Mouse (Mus musculus): ENCODE results near the gene Snx27. TPM values are rescaled to one million over a fixed set of nuclear protein-coding genes. Genes with fewer than 3 reads are reported as not detected.

Snx27 gene
- polyA plus RNA-seq, 1 experiment from 2014 or later: 68.0 TPM

GRCm38 (mm10) chr3:94482764-94483385 lies 99.6 kb downstream of the Snx27 start:
- no peak for ATAC-seq (ENCODE audit: low FRiP score)
- Histone ChIP-seq H3K36me3 (replicated peaks; ENCODE audit: control insufficient read depth, insufficient read depth) (peaks cover 60% of the 10 kb centered on the region), H3K4me1 (replicated peaks; ENCODE audit: control insufficient read depth, insufficient read depth, low read length) (peaks cover 72% of the 10 kb centered on the region), H3K9me3 (ENCODE audit: control insufficient read depth, low read length) (no peaks in the 10 kb centered on the region), H3K4me2 (replicated peaks) (peak overlapping the region; percentile 50), H3K27me3 (ENCODE audit: control insufficient read depth, insufficient read depth, low read length) (no peaks in the 10 kb centered on the region), H3K9ac (peak overlapping the region; percentile 56; the same call in 1 of the 2 replicates), H3K27ac (peak overlapping the region; percentile 90), H3K4me3 (replicated peaks; ENCODE audit: low read length) (no peak overlapping the region)
- WGBS: 81% methylated on average over 17 of the region's 17 CpGs
- no peak for DNase-seq (ENCODE audit: low spot score)

GRCm38 (mm10) chr3:94481429-94481828 lies 101.1 kb downstream of the Snx27 start:
- 69% methylated on average over 4 of the region's 4 CpGs for WGBS
- DNase-seq (ENCODE audit: low spot score): no peak

GRCm38 (mm10) chr3:94480291-94480884 lies 102.1 kb downstream of the Snx27 start, which contains the start of gene Riiad1:
TSS of gene Riiad1 (minus strand) at chr3:94480341.
- DNase-seq (ENCODE audit: low spot score) (no peak), ATAC-seq (ENCODE audit: low FRiP score) (no peak)
- Histone ChIP-seq H3K4me3 (replicated peaks; ENCODE audit: low read length) (peak within 1 kb of the TSS; percentile 77), H3K27ac (peak within 1 kb of the TSS; percentile 95), H3K9me3 (ENCODE audit: control insufficient read depth, low read length) (no peaks in the 10 kb centered on the region), H3K4me2 (replicated peaks) (peak within 1 kb of the TSS; percentile 74), H3K4me1 (replicated peaks; ENCODE audit: control insufficient read depth, insufficient read depth, low read length) (peaks cover 71% of the 10 kb centered on the region), H3K36me3 (replicated peaks; ENCODE audit: control insufficient read depth, insufficient read depth) (peaks cover 35% of the 10 kb centered on the region), H3K27me3 (ENCODE audit: control insufficient read depth, insufficient read depth, low read length) (no peaks in the 10 kb centered on the region), H3K9ac (peak within 1 kb of the TSS; percentile 97)
- 10% methylated on average over 16 of the region's 16 CpGs for WGBS

More at GRCm38 (mm10) chr3:94481429-94481828, 101.1 kb downstream of the Snx27 start:
- Histone ChIP-seq H3K36me3 (replicated peaks; ENCODE audit: control insufficient read depth, insufficient read depth) (peaks cover 46% of the 10 kb centered on the region), H3K9ac (no peak overlapping the region), H3K27ac (no peak overlapping the region), H3K4me3 (replicated peaks; ENCODE audit: low read length) (no peak overlapping the region), H3K9me3 (ENCODE audit: control insufficient read depth, low read length) (no peaks in the 10 kb centered on the region), H3K27me3 (ENCODE audit: control insufficient read depth, insufficient read depth, low read length) (no peaks in the 10 kb centered on the region), H3K4me1 (replicated peaks; ENCODE audit: control insufficient read depth, insufficient read depth, low read length) (peaks cover 80% of the 10 kb centered on the region), H3K4me2 (replicated peaks) (peak overlapping the region; percentile 74; the same call in 1 of the 2 replicates)
- no peak for ATAC-seq (ENCODE audit: low FRiP score)

- Histone ChIP-seq H3K9ac (peak overlapping the region; percentile 97), H3K27me3 (ENCODE audit: control insufficient read depth, insufficient read depth, low read length) (no peaks in the 10 kb centered on the region), H3K4me2 (replicated peaks) (peak overlapping the region; percentile 74), H3K4me1 (replicated peaks; ENCODE audit: control insufficient read depth, insufficient read depth, low read length) (peaks cover 62% of the 10 kb centered on the region), H3K27ac (peak overlapping the region; percentile 95), H3K9me3 (ENCODE audit: control insufficient read depth, low read length) (no peaks in the 10 kb centered on the region), H3K36me3 (replicated peaks; ENCODE audit: control insufficient read depth, insufficient read depth) (peaks cover 27% of the 10 kb centered on the region), H3K4me3 (replicated peaks; ENCODE audit: low read length) (peak overlapping the region; percentile 77)
- ATAC-seq (ENCODE audit: low FRiP score): no peak
- DNase-seq (ENCODE audit: low spot score): peak; percentile 37
- 7% methylated on average over 11 of the region's 11 CpGs for WGBS
Measured at GRCm38 (mm10) chr3:94479564-94479963, 103.0 kb downstream of the Snx27 start.

GRCm38 (mm10) chr3:94478591-94479169 lies 103.8 kb downstream of the Snx27 start:
- WGBS: 2% methylated on average over 9 of the region's 9 CpGs
- ATAC-seq (ENCODE audit: low FRiP score): peak; percentile 12
- H3K4me3 ChIP-seq (replicated peaks; ENCODE audit: low read length): peak overlapping the region; percentile 77
- no peaks in the 10 kb centered on the region for H3K27me3 ChIP-seq (ENCODE audit: control insufficient read depth, insufficient read depth, low read length)
- peak overlapping the region; percentile 97 for H3K9ac ChIP-seq
- H3K4me1 ChIP-seq (replicated peaks; ENCODE audit: control insufficient read depth, insufficient read depth, low read length): peaks cover 54% of the 10 kb centered on the region
- H3K9me3 ChIP-seq (ENCODE audit: control insufficient read depth, low read length): no peaks in the 10 kb centered on the region
- DNase-seq (ENCODE audit: low spot score): no peak
- peak overlapping the region; percentile 95 for H3K27ac ChIP-seq
- peaks cover 24% of the 10 kb centered on the region for H3K36me3 ChIP-seq (replicated peaks; ENCODE audit: control insufficient read depth, insufficient read depth)
- peak overlapping the region; percentile 74 for H3K4me2 ChIP-seq (replicated peaks)

GRCm38 (mm10) chr3:94477981-94478422 lies 104.5 kb downstream of the Snx27 start, which contains the start of gene Celf3:
TSS of gene Celf3 (plus strand) at chr3:94478295.
- peaks cover 20% of the 10 kb centered on the region for H3K36me3 ChIP-seq (replicated peaks; ENCODE audit: control insufficient read depth, insufficient read depth)
- under 1% methylated on average over 14 of the region's 14 CpGs for WGBS
- H3K4me2 ChIP-seq (replicated peaks): peak within 1 kb of the TSS; percentile 74
- H3K27ac ChIP-seq: peak within 1 kb of the TSS; percentile 95
- peak; percentile 80 for DNase-seq (ENCODE audit: low spot score)
- H3K27me3 ChIP-seq (ENCODE audit: control insufficient read depth, insufficient read depth, low read length): no peaks in the 10 kb centered on the region
- no peaks in the 10 kb centered on the region for H3K9me3 ChIP-seq (ENCODE audit: control insufficient read depth, low read length)
- H3K9ac ChIP-seq: peak within 1 kb of the TSS; percentile 97
- peak within 1 kb of the TSS; percentile 77 for H3K4me3 ChIP-seq (replicated peaks; ENCODE audit: low read length)
- H3K4me1 ChIP-seq (replicated peaks; ENCODE audit: control insufficient read depth, insufficient read depth, low read length): peaks cover 48% of the 10 kb centered on the region
- peak; percentile 94 for ATAC-seq (ENCODE audit: low FRiP score)

GRCm38 (mm10) chr3:94477444-94477843 lies 105.1 kb downstream of the Snx27 start:
- WGBS: 22% methylated on average over 4 of the region's 4 CpGs
- H3K4me3 ChIP-seq (replicated peaks; ENCODE audit: low read length): peak overlapping the region; percentile 77
- peak overlapping the region; percentile 95 for H3K27ac ChIP-seq
- no peaks in the 10 kb centered on the region for H3K27me3 ChIP-seq (ENCODE audit: control insufficient read depth, insufficient read depth, low read length)
- DNase-seq (ENCODE audit: low spot score) (peak; percentile 31), ATAC-seq (ENCODE audit: low FRiP score) (peak; percentile 1)
- H3K4me2 ChIP-seq (replicated peaks): peak overlapping the region; percentile 74
- peak overlapping the region; percentile 97 for H3K9ac ChIP-seq
- H3K4me1 ChIP-seq (replicated peaks; ENCODE audit: control insufficient read depth, insufficient read depth, low read length): peaks cover 49% of the 10 kb centered on the region
- H3K9me3 ChIP-seq (ENCODE audit: control insufficient read depth, low read length): no peaks in the 10 kb centered on the region
- H3K36me3 ChIP-seq (replicated peaks; ENCODE audit: control insufficient read depth, insufficient read depth): peaks cover 18% of the 10 kb centered on the region

GRCm38 (mm10) chr3:94476301-94477035 lies 106.0 kb downstream of the Snx27 start:
- 61% methylated on average over 8 of the region's 8 CpGs for WGBS
- Histone ChIP-seq H3K36me3 (replicated peaks; ENCODE audit: control insufficient read depth, insufficient read depth) (peaks cover 9% of the 10 kb centered on the region), H3K4me2 (replicated peaks) (peak overlapping the region; percentile 74), H3K9ac (peak overlapping the region; percentile 31; the same call in 1 of the 2 replicates), H3K27ac (peak overlapping the region; percentile 95), H3K4me1 (replicated peaks; ENCODE audit: control insufficient read depth, insufficient read depth, low read length) (peaks cover 41% of the 10 kb centered on the region), H3K27me3 (ENCODE audit: control insufficient read depth, insufficient read depth, low read length) (no peaks in the 10 kb centered on the region), H3K4me3 (replicated peaks; ENCODE audit: low read length) (no peak overlapping the region; the same call in 1 of the 2 replicates), H3K9me3 (ENCODE audit: control insufficient read depth, low read length) (no peaks in the 10 kb centered on the region)
- DNase-seq (ENCODE audit: low spot score) (no peak), ATAC-seq (ENCODE audit: low FRiP score) (no peak)

All from hindbrain, embryonic 14.5 days (tissue).